Mouse (Mus musculus): ENCODE measurements around the gene Olfr1028. TPM values are rescaled to one million over a fixed set of nuclear protein-coding genes. Genes with fewer than 3 reads are reported as not detected.

Gene Olfr1028
- not detected in 4 replicates for total RNA-seq (2023; ENCODE audit: inconsistent age)

DNA sequence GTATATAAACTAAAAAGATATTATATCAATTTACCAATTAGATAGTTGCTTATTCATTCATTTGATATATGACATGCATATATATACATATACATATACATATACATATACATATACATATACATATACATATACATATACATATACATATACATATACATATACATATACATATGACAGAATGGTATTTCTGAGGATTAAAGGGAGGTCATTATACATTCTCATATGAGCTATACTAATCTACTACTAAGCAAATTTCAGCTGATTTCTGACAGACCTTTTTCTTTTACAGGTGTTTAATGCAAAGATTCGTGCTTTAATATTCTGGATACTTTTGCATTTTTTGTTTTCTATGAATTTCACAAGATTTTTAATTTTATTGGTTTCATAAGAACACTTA is at the start of gene Olfr1028:
TSS of gene Olfr1028 (plus strand) at position 301 of the 400 bp plus-strand sequence.

DNA sequence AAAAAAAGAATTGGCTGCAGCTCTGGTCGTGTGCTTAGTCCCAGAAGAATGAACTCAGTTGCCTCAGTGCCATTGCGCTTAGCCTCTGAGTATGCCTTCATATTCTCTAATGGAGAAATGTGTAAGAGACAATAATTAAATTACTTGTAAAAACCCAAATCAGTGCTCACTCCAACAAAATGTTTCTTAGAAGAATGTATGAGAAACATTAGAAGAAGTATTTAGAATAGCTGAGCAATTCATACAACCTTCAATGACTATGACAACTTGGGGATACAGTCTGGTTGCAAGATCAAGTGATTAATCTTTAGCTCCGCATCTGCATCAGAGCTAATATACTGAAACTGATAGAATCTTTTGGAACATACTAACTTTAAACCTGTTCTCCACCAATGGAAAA is 45.3 kb upstream of the Olfr1028 start, which contains the start of gene Olfr1024:
TSS of gene Olfr1024 (minus strand) at position 101 of the 400 bp plus-strand sequence.

DNA sequence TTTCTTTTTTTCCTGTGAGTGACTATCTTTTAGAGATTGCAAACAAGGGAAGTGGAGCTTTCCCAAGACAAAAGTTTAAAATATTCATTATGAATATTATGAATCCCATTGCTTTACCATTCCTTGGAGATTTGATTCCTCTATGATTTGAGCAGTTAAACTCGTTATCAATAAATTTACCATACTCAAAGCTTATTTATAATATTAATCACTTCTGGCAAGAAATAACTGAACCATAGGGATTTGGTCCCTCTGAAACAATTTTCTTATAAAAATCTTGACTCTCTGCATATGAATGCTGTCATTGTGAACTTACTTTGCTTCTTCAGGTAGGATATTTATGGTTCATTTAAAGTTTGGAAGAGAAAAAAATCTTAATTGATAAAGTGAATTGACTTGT is 35.3 kb upstream of the Olfr1028 start, which contains the start of gene Olfr1025-ps1:
TSS of gene Olfr1025-ps1 (plus strand) at position 301 of the 400 bp plus-strand sequence.

DNA sequence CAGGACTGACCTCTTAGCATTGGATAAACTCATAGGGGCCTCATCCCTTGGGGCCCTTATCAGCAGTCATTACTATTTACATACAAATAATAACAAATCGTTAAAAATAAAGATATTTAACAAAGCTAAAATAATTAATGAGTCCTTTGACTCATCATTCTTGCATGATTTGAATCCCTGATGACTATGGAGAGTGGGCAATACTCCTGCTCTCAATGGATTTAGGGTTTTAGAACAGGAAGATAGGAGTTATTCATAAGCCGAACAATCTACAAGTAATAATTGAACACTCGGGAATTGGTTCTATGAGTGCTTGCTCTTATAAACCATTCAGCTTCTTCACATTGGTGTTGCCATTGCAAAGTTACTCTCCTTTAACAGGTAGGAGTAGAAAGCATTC is 29.0 kb upstream of the Olfr1028 start, which contains the start of gene Olfr1026:
TSS of gene Olfr1026 (plus strand) at position 301 of the 400 bp plus-strand sequence.

DNA sequence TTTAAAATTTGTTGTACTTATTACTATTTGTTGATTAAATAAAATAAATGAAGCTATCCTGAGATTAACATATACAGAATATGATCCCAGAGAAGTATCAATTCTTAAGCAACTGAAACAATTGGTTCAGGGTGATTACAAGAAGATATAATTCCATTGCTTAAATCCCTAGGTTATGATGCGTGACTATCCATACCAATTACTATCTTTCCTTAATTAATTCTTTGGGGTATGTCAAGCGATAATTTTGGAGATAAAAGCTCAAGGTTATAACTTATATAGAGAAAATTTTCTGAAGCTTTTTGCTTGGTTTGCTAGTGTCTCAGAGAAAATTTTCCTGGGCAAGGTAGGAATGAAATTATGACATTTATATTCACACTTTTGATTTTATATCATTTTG is 23.4 kb downstream of the Olfr1028 start, which contains the start of gene Olfr1029:
TSS of gene Olfr1029 (plus strand) at position 301 of the 400 bp plus-strand sequence.

DNA sequence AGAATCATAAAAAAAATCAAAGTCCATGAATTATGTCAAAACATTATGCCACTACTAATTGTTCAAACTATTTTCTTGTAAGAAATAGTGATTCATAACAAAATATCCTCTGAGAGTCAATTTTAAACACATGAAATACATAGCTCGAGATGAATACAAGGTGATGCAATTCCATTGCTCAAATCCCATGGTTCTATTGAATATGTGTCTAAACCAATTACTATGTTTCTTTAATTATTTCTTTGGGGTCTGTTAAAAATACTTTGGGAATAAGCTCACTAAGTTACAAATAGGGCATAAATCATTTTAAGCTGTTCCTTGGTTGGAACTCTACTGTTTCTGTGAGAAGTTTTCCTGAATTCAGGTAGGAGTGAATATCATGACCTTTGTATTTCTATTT is 28.7 kb downstream of the Olfr1028 start, which contains the start of gene Olfr1030:
TSS of gene Olfr1030 (plus strand) at position 301 of the 400 bp plus-strand sequence.

DNA sequence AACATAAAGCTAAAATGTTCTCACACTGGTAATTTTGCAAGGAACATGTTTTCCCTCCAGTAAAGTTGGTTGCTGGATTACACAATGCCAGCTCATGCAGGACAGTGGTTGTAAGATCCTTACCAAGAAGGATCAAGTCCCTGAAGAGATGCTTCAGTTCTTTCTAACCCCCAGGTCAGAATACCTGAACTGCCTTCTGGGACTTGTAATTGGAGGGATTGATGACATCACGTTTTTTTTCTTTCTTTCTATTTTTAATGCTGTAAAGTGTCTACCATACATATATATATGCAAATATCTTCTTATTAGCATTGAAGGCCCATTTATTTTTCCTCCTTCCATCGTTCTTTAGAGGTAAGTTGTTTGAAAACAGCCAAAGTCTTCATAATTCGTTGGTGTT is 39.8 kb downstream of the Olfr1028 start, which contains the start of gene Olfr1031:
TSS of gene Olfr1031 (plus strand) at position 301 of the 400 bp plus-strand sequence.

Other genes starting within 250 kb of the Olfr1028 start
- gene Olfr1009, start 235.0 kb upstream of the Olfr1028 start, total RNA-seq (2023; ENCODE audit: inconsistent age) = not detected in 4 replicates
- gene Olfr1012, start 187.7 kb upstream of the Olfr1028 start, total RNA-seq (2023; ENCODE audit: inconsistent age) = not detected in 4 replicates
- not detected in 4 replicates for gene Olfr1013, start 183.3 kb upstream of the Olfr1028 start, total RNA-seq (2023; ENCODE audit: inconsistent age)
- gene Olfr1014, start 177.7 kb upstream of the Olfr1028 start, total RNA-seq (2023; ENCODE audit: inconsistent age) = not detected in 4 replicates
- gene Olfr1015, start 168.4 kb upstream of the Olfr1028 start, total RNA-seq (2023; ENCODE audit: inconsistent age) = not detected in 4 replicates
- gene Olfr1016, start 147.9 kb upstream of the Olfr1028 start, total RNA-seq (2023; ENCODE audit: inconsistent age) = not detected in 4 replicates
- not detected in 4 replicates for gene Olfr1018, start 132.0 kb upstream of the Olfr1028 start, total RNA-seq (2023; ENCODE audit: inconsistent age)
- not detected in 4 replicates for gene Olfr1019, start 105.0 kb upstream of the Olfr1028 start, total RNA-seq (2023; ENCODE audit: inconsistent age)
- not detected in 4 replicates for gene Olfr1020, start 103.4 kb upstream of the Olfr1028 start, total RNA-seq (2023; ENCODE audit: inconsistent age)
- gene Olfr1022, start 81.8 kb upstream of the Olfr1028 start, total RNA-seq (2023; ENCODE audit: inconsistent age) = not detected in 4 replicates
- not detected in 4 replicates for gene Olfr1023, start 64.8 kb upstream of the Olfr1028 start, total RNA-seq (2023; ENCODE audit: inconsistent age)
- gene Olfr1024, start 45.4 kb upstream of the Olfr1028 start, total RNA-seq (2023; ENCODE audit: inconsistent age) = not detected in 4 replicates
- not detected in 4 replicates for gene Olfr1025-ps1, start 35.2 kb upstream of the Olfr1028 start, total RNA-seq (2023; ENCODE audit: inconsistent age)
- gene Olfr1026, start 28.9 kb upstream of the Olfr1028 start, total RNA-seq (2023; ENCODE audit: inconsistent age) = not detected in 4 replicates
- gene Olfr1029, start 23.5 kb downstream of the Olfr1028 start, total RNA-seq (2023; ENCODE audit: inconsistent age) = 0.12 TPM in 1 of 4 replicates, not detected in the others
- not detected in 4 replicates for gene Olfr1030, start 28.8 kb downstream of the Olfr1028 start, total RNA-seq (2023; ENCODE audit: inconsistent age)
- not detected in 4 replicates for gene Olfr1031, start 39.9 kb downstream of the Olfr1028 start, total RNA-seq (2023; ENCODE audit: inconsistent age)
- gene Olfr1032, start 55.1 kb downstream of the Olfr1028 start, total RNA-seq (2023; ENCODE audit: inconsistent age) = not detected in 4 replicates
- gene Olfr1033, start 70.2 kb downstream of the Olfr1028 start, total RNA-seq (2023; ENCODE audit: inconsistent age) = not detected in 4 replicates
- not detected in 4 replicates for gene Olfr1034, start 95.4 kb downstream of the Olfr1028 start, total RNA-seq (2023; ENCODE audit: inconsistent age)
- not detected in 4 replicates for gene Olfr1036, start 123.6 kb downstream of the Olfr1028 start, total RNA-seq (2023; ENCODE audit: inconsistent age)
- not detected in 4 replicates for gene Olfr1037, start 136.9 kb downstream of the Olfr1028 start, total RNA-seq (2023; ENCODE audit: inconsistent age)
- gene Olfr1039, start 185.5 kb downstream of the Olfr1028 start, total RNA-seq (2023; ENCODE audit: inconsistent age) = not detected in 4 replicates
- gene Olfr1040, start 196.3 kb downstream of the Olfr1028 start, total RNA-seq (2023; ENCODE audit: inconsistent age) = not detected in 4 replicates
- not detected in 4 replicates for gene Olfr1042, start 211.4 kb downstream of the Olfr1028 start, total RNA-seq (2023; ENCODE audit: inconsistent age)
- not detected in 4 replicates for gene Olfr1043, start 217.1 kb downstream of the Olfr1028 start, total RNA-seq (2023; ENCODE audit: inconsistent age)
- not detected in 4 replicates for gene Olfr1044, start 227.4 kb downstream of the Olfr1028 start, total RNA-seq (2023; ENCODE audit: inconsistent age)
- not detected in 4 replicates for gene Olfr52, start 235.2 kb downstream of the Olfr1028 start, total RNA-seq (2023; ENCODE audit: inconsistent age)

Data from B cell, adult (primary cell).